Mouse (Mus musculus): ENCODE results near the gene Olfr368.

The Olfr368 gene

DNA sequence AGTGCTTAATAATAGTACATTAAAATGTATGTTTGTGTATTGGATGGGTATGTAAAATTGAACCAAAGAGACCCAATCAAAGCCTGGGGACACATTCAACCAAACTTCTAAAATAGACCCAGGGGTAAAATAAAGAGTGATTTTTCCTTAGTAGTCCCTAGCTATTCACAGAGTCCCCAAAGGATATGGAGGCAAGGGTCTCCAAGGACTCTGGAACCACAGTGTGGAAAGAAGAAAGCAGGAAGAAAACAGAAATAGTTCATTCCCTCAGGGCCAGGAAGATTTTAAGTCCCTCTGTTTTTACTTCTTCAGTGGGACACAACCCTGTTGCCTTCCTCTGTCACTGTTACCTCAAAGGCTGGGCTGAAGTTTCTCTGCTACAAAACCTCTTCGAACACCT, at the start of gene Olfr368:
Olfr368 (plus strand) TSS at position 301 of the 400 bp plus-strand sequence.
- DNase-seq (ENCODE audit: low spot score), result no peak

DNA sequence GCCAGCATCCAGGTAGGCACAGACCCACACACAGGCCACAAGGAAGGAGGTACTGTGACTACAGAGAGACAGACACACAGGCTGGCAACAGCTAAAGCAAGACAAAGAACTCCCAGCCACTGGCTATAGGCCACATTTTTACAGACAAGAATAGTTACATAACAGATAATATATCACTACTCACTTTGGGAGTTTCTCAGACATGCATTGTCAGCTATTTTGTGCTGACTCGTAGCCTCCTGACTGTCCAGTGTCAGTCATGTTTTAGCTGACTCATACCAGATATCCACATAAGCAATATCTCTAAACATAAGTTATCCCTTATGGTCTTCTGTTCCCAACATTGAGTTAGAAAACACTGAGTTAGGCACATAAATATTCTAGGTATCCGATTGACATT, 7.0 kb downstream of the Olfr368 start:
- DNase-seq (ENCODE audit: low spot score), result no peak

DNA sequence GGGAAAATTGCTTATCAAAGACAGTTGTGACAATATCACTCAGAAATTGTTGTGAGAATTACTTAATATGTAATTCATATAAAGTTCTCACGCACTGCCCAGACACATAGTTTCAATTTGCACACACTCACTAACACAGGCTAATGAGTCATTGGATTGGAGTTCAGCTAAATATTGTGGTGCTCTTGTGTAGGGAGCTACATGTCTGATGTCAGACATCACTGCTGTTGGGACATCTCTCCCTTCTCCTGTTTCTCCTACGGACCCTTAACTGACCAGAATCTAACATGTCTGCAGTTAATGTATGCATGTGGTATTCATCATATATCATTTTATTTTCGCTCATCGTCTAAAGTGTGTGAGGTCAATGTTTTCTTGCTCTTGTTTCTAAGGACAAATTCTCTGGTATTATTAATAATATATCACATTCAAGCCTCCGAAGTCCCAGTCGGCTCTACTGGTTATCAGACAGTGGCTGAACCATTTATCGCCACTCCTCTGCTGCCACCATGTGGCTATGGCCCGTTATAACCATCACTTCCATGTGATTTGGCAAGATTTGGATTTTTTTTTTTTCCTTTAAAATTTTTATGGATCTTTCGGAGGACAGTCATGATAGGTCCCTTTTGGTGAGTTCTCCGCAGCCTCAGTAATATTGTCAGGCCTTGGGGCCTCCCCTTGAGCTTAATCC, 12.3 kb downstream of the Olfr368 start:
- peak; percentile 23 for DNase-seq (ENCODE audit: low spot score)

DNA sequence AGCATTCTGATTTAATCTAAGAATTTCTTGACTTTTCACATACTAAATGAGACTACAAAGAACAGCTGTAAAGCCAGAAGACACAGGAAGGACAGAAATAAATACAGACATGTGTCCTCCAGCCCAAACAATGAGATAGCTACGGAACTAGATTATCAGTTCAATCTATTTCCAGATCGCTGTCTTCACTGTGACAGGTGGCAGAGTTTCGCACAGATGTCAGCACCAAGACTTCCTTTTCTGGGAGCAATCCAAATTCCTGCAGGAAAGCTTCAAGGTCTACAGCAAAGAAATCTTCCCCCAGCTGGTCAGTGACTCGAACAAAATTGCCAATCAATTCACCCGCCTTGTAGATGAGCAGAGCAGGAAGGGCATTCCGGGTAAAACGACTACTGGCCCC, 25.4 kb downstream of the Olfr368 start:
- no peak for DNase-seq (ENCODE audit: low spot score)

DNA sequence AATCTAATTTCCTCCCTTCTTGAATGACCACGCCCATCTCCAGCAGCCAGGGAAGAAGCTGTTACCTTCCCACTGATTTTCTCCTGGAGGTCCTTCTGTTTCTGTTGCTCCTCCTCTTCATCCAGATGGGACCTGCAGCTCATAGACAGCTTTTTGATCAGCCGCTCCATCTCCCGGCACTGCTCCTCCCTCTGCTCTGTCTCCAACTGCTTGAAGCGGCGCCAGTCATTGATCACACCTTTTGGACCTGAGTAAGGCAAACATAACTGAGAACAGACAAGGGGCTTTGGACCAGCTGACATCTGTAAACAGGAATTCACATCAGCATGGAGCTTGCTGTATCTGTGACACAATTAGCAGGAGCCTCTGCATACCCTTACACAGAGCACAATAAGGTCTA, 29.3 kb downstream of the Olfr368 start:
- DNase-seq (ENCODE audit: low spot score), result no peak

DNA sequence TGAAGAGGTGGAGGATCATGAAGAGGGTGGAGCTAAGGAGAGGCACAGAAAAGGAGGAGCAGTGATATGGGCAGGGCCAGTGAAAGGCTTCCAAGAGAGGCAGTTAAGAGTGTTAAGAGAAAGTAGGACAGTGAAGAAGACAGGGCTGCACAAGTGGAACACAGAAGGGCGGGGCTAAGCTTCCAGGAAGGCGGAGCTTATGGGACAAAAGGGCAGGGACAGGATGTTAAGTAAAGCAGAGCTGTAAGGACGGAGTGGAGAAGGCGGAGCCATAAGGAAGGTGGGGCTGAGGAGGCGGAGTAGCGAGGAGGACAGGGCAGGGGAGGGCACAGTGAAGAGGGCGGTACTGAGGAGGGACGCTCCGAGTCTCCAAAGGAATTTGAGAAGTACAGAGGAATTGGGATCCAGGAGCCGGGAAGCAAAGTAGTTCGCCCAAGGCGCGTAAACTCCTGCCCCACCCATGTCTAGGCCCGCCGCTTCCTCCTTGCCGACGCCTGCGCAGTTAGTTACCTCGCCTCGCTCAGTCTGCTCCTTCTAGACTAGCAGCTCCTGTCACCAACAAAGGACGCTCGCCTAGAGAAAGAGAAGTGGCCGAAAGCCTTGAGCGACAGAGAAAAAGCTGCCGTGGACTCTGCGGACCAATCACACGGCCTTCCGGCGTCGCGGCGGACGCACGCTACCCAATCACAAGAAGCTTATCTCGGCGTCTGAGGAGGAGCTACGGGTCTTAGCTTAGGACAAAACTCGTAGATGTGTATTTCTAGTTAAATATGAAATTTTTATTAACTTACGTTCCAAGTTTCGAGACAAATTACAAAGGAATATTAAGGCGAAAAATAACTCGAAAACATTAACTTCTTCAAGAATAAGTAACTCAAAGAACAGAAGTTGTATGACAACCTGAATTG, 32.6 kb downstream of the Olfr368 start, which contains the start of gene Pdcl:
Pdcl (minus strand) TSS at position 700 of the 908 bp plus-strand sequence.
- DNase-seq (ENCODE audit: low spot score), result peak; percentile 95

DNA sequence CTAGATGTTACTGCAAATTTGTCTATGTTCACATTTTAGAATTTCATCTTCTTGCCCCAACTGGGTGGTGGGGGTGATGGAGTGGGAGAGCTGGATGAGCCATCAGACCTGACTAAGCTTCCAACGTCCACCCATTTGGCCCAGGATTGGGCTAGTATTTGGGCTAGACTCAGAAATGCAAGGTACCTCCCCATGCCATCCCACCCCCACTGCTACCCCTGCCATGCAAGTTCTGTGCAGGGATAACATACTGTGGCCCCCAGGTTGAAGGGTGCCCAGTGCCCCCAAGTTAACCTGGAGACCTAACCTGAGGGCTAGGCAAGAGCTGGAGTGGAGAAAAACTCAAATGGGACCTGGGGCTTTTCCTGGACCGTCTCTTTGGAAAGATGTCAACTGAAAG, 33.6 kb downstream of the Olfr368 start:
- no peak for DNase-seq (ENCODE audit: low spot score)

DNA sequence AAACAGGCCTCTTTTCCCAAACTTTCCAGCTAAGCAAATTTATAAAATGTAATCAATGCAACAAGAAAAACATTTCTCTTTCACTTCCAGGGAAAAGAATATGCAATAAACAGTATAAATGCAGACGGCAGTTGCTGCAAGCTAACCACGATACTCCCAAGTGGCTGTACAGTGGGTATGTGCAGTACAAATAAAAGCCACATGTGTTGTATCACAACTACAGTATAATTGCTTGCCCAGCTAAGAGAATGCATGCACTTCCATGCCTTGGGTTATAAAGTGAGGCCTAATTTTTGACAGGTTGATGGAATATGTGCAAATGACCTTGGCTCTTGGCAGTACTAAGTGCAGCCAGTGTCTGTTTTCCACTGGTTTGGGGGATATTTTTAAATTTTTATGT, 44.3 kb downstream of the Olfr368 start:
- no peak for DNase-seq (ENCODE audit: low spot score)

DNA sequence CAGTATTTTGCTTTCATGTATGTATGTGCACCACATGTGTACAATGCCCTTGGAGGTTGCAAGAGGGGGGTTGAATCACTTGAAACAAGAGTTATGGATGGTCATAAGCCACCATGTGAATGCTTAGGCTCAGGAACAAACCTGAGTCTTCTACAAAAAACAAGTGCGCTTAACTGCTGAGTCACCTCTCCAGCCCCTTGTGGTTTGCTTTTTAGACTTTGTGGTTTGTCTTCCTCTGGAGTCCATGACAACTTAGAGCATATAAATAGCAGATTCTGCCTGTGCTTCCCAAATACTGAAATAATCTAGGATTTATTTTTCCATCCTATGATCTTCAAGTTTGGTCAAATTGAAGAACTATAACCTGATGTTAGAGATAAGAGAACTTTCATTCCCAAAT, 49.7 kb downstream of the Olfr368 start:
- DNase-seq (ENCODE audit: low spot score), result no peak

DNA sequence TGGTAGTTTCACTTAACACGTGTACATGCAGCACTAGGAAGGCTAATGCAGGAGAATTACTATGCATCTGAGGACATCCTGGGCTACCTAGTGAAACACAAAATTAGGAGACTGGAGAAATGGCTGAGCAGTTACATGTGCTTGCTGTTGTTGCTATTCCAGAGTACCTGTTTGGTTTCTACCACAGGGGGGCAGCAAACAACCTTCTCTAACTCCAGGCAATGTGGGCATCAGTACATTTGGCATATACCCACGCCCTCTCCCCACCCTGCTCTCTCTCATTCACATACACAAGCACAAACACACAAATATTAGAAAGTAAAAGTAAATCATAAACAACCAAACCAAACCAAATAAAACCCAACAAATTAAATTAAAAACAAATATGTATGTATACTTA, 53.9 kb downstream of the Olfr368 start:
- DNase-seq (ENCODE audit: low spot score), result peak; percentile 51

Measured in lung, postnatal 25 days (tissue).